10 mouse cellular contexts compared by ENCODE assay signal in the genomic region with DNA sequence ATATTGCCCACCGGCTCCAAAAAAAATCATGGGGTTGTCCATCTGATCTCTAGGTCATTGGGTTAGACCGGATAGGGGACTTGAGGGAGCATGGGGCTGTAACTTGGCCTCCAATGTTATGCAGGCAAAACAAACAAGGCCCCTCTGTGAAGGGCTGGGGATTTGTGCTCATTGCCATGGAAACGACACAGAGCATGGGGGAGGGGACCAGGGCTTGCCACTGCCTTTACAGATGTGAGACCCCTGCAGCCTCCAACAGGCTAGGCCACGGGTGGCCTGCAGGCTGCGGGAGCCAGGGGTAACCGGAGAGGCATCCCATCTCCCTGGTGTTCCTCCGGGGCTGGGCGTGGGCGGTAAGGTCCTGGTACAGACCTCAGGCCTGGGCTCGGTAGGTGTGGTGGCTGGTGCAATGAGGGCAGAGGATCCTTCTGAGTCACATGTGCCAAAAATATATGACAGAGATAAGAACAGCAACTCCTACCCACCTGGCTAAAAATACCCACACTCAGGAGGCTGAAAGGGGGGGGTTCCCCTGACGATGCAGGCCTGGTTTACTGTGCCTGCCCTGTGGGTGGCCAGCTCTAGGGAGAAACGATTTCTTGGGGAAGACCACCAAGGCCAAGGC. TPM values are rescaled to one million over a fixed set of nuclear protein-coding genes. Genes with fewer than 3 reads are reported as not detected.
DNase-seq lines count a peak whose midpoint lies in the region; ATAC-seq lines count a peak whose summit lies in the region.
"Had no signal": no experiment of that assay in that cellular context is flagged by ENCODE, and none has a peak within 500 bp of the region (broad histone marks: within the 10 kb centered on the region; RNA-seq: fewer than 3 reads in every experiment).

No protein-coding gene starts in this region.

- 9% methylated on average over 12 of the region's 12 CpGs for WGBS in forebrain, embryonic 16.5 days
- 8% methylated on average over 12 of the region's 12 CpGs for WGBS in hindbrain, embryonic 15.5 days
- 6% methylated on average over 12 of the region's 12 CpGs for WGBS in midbrain, embryonic 16.5 days

- peak; percentile 37; the same call in 1 of the 2 replicates for ATAC-seq in forebrain, embryonic 16.5 days
- ATAC-seq in hindbrain, embryonic 15.5 days (ENCODE audit: low FRiP score, low read depth): peak; percentile 46; the same call in 1 of the 2 replicates
- peak; percentile 69 for ATAC-seq in midbrain, embryonic 16.5 days
- no peak for ATAC-seq in granulocyte monocyte progenitor cell, adult 5-6 weeks (replicated peaks; ENCODE audit: poor library complexity, severe bottlenecking)

- H3K27ac ChIP-seq in forebrain, embryonic 16.5 days (ENCODE audit: low read length): no peak overlapping the region
- H3K27ac ChIP-seq in hindbrain, embryonic 15.5 days (replicated peaks): peak overlapping the region; percentile 63
- H3K27ac ChIP-seq in midbrain, embryonic 16.5 days (ENCODE audit: low read length): peak overlapping the region; percentile 23; the same call in 1 of the 2 replicates
- H3K27ac ChIP-seq: macrophage had no signal

- no peaks in the 10 kb centered on the region for H3K36me3 ChIP-seq in forebrain, embryonic 16.5 days (ENCODE audit: control insufficient read depth, insufficient read depth)
- H3K36me3 ChIP-seq in hindbrain, embryonic 15.5 days: no peaks in the 10 kb centered on the region
- no peaks in the 10 kb centered on the region for H3K36me3 ChIP-seq in midbrain, embryonic 16.5 days (ENCODE audit: control insufficient read depth, insufficient read depth, low read length)

- no peak overlapping the region for H3K9ac ChIP-seq in forebrain, embryonic 16.5 days (replicated peaks; ENCODE audit: low read depth, low read length)
- H3K9ac ChIP-seq in hindbrain, embryonic 15.5 days: 0 out of 2 replicates have a peak overlapping the region, but pooled peaks have one; percentile 13
- peak overlapping the region; percentile 42; the same call in 1 of the 2 replicates for H3K9ac ChIP-seq in midbrain, embryonic 16.5 days (ENCODE audit: low read depth, low read length)

- H3K4me2 ChIP-seq in forebrain, embryonic 16.5 days (ENCODE audit: low read length): no peak overlapping the region
- peak overlapping the region; percentile 15; the same call in 1 of the 2 replicates for H3K4me2 ChIP-seq in hindbrain, embryonic 15.5 days
- no peak overlapping the region for H3K4me2 ChIP-seq in midbrain, embryonic 16.5 days (ENCODE audit: low read length)

- peak; percentile 87 for DNase-seq in embryo, embryonic 11 days
- no peak for DNase-seq in thymus, postnatal 4 days
- no peak for DNase-seq in thymus, postnatal 14 days
- no peak for DNase-seq in cerebellum, adult 18-20 months
- DNase-seq: thymus, postnatal 25 days had no signal

- peaks cover 10% of the 10 kb centered on the region for H3K4me1 ChIP-seq in forebrain, embryonic 16.5 days (replicated peaks; ENCODE audit: control insufficient read depth, insufficient read depth, low read length)
- H3K4me1 ChIP-seq in hindbrain, embryonic 15.5 days (replicated peaks): peaks cover 53% of the 10 kb centered on the region
- H3K4me1 ChIP-seq in midbrain, embryonic 16.5 days (ENCODE audit: control insufficient read depth, insufficient read depth, low read length): peaks cover 14% of the 10 kb centered on the region

- H3K4me3 ChIP-seq in forebrain, embryonic 16.5 days (replicated peaks; ENCODE audit: low read length): no peak overlapping the region
- no peak overlapping the region for H3K4me3 ChIP-seq in hindbrain, embryonic 15.5 days
- H3K4me3 ChIP-seq in midbrain, embryonic 16.5 days (ENCODE audit: low read depth, low read length): no peak overlapping the region

- H3K27me3 ChIP-seq in forebrain, embryonic 16.5 days (replicated peaks; ENCODE audit: control insufficient read depth, insufficient read depth, low read length): peaks cover 8% of the 10 kb centered on the region; the same call in 1 of the 2 replicates
- peaks cover 7% of the 10 kb centered on the region; the same call in 1 of the 2 replicates for H3K27me3 ChIP-seq in hindbrain, embryonic 15.5 days
- no peaks in the 10 kb centered on the region for H3K27me3 ChIP-seq in midbrain, embryonic 16.5 days (ENCODE audit: control insufficient read depth, insufficient read depth, low read depth, low read length)

- H3K9me3 ChIP-seq in forebrain, embryonic 16.5 days (ENCODE audit: control insufficient read depth, low read length): no peaks in the 10 kb centered on the region
- no peaks in the 10 kb centered on the region for H3K9me3 ChIP-seq in hindbrain, embryonic 15.5 days
- no peaks in the 10 kb centered on the region for H3K9me3 ChIP-seq in midbrain, embryonic 16.5 days (replicated peaks; ENCODE audit: control insufficient read depth, low read length, poor library complexity, severe bottlenecking)

RNA-seq across cellular contexts. Expression of a gene that starts 47.3 kb away (rescaled TPM):
- polyA plus RNA-seq in forebrain, embryonic 16.5 days (2015; fragmentation: Nextera tagmentation; extraction: Ambion mirVana): not detected in 2 replicates
- 4.9 and 6.2 TPM in 2 replicates for polyA plus RNA-seq in hindbrain, embryonic 15.5 days (2015; fragmentation: Nextera tagmentation; extraction: Ambion mirVana)
- polyA plus RNA-seq in midbrain, embryonic 16.5 days (2015; fragmentation: Nextera tagmentation; extraction: Ambion mirVana): 0.95 and 0.98 TPM in 2 replicates
- total RNA-seq in granulocyte monocyte progenitor cell, adult 5-6 weeks (2014; fragmentation: Nextera tagmentation): not detected in 2 replicates
- not detected in 2 replicates for total RNA-seq in granulocyte monocyte progenitor cell, adult 5-6 weeks (2017)
- polyA plus RNA-seq: macrophage had no signal
